Mouse (Mus musculus) lung, postnatal 0 days (tissue): ENCODE measurements at regions not wholly inside any gene's neighbourhood (a gene's known extent, or its start where the extent isn't known, plus 50 kb on each side); places are given as distances from the start of the nearest gene placed in this dataset.

ENCODE experiments used
- CTCF ChIP-seq: IDR thresholded peaks from 2 replicates; pipeline ENCODE4 v1.5.1; 2016; ENCODE audit warnings: antibody characterized with exemption, mild to moderate bottlenecking
- EP300 ChIP-seq: IDR thresholded peaks from 2 replicates; pipeline ENCODE4 v1.6.1; 2016; ENCODE audit warnings: antibody characterized with exemption, mild to moderate bottlenecking, control low read depth

GRCm38 (mm10) chr1:149760440-149760839, 200.7 kb downstream of the Pla2g4a start:
- TF ChIP-seq CTCF (no peak), EP300 (no peak)
